Mouse (Mus musculus) CH12.LX (cell line): ENCODE results near the gene Olfml1. TPM values are rescaled to one million over a fixed set of nuclear protein-coding genes. Genes with fewer than 3 reads are reported as not detected.

ENCODE experiments used
- DNase-seq: peaks from one replicate; pipeline ENCODE4 v3.0.0-alpha.2; 2013; ENCODE audit errors: extremely low read depth
- H3K27ac ChIP-seq: 2 replicates; pipeline ENCODE4 v1.5.1; 2012; ENCODE audit warnings: low read depth, mild to moderate bottlenecking, control low read depth, moderate library complexity; ENCODE audit not compliant: insufficient read depth
- H3K27me3 ChIP-seq: replicated peaks from 2 replicates; pipeline ENCODE3; 2012; ENCODE audit warnings: inconsistent platforms
- H3K36me3 ChIP-seq, 2 experiments: replicated peaks in 1 of 2; 2 replicates each; pipeline versions ENCODE3 to v1.6.1; 2012; ENCODE audit warnings: inconsistent platforms in 1 of 2, low read length in 1 of 2, mild to moderate bottlenecking in 1 of 2, mixed read lengths in 1 of 2, moderate library complexity in 1 of 2; ENCODE audit not compliant: control insufficient read depth in 1 of 2, insufficient read depth in 1 of 2
- H3K4me1 ChIP-seq, 2 experiments: 2 replicates each; pipeline ENCODE4 v1.6.1; 2012; ENCODE audit warnings: inconsistent platforms in 1 of 2, moderate library complexity in 1 of 2; ENCODE audit not compliant: insufficient read depth in 2 of 2, control insufficient read depth in 1 of 2
- H3K4me2 ChIP-seq: 2 replicates; pipeline ENCODE4 v1.6.1; 2012; ENCODE audit warnings: low read depth, mild to moderate bottlenecking, control low read depth; ENCODE audit not compliant: poor library complexity, insufficient read depth, severe bottlenecking
- H3K4me3 ChIP-seq, 3 experiments: fragments of 150-350 bp in 1 of 3; sonication (generic) in 1 of 3; replicated peaks in 1 of 3; 2 replicates each; pipeline versions ENCODE3 to v1.5.1; 2011 to 2012; ENCODE audit warnings: low read depth in 2 of 3, low read length in 2 of 3, mild to moderate bottlenecking in 2 of 3, moderate library complexity in 2 of 3, control low read depth in 1 of 3, improper control_type of control experiment in 1 of 3, inconsistent platforms in 1 of 3, mixed read lengths in 1 of 3; ENCODE audit not compliant: poor library complexity in 1 of 3
- H3K79me2 ChIP-seq: replicated peaks from 2 replicates; pipeline ENCODE4 v1.6.1; 2012; ENCODE audit warnings: mild to moderate bottlenecking, moderate library complexity; ENCODE audit not compliant: control insufficient read depth, poor library complexity, insufficient read depth, severe bottlenecking; ENCODE audit errors: extremely low read depth
- H3K9ac ChIP-seq: 2 replicates; pipeline ENCODE4 v1.6.1; 2012; ENCODE audit warnings: low read depth, mild to moderate bottlenecking, control low read depth, moderate library complexity; ENCODE audit not compliant: insufficient read depth
- H3K9me3 ChIP-seq: replicated peaks from 2 replicates; pipeline ENCODE3; 2012; ENCODE audit warnings: low read length, inconsistent platforms, mixed read lengths
- BHLHE40 ChIP-seq: IDR thresholded peaks from 2 replicates; pipeline ENCODE4 v1.6.1; 2011; ENCODE audit warnings: mild to moderate bottlenecking, low read depth, low read length, improper control_type of control experiment
- CHD1 ChIP-seq: IDR thresholded peaks from 2 replicates; pipeline ENCODE4 v1.6.1; 2012; ENCODE audit warnings: low read depth, low read length, improper control_type of control experiment, inconsistent platforms
- CHD2 ChIP-seq: IDR thresholded peaks from 2 replicates; pipeline ENCODE4 v1.6.1; 2011; ENCODE audit warnings: low read length, improper control_type of control experiment
- E2F4 ChIP-seq: IDR thresholded peaks from 2 replicates; pipeline ENCODE4 v1.6.1; 2011; ENCODE audit warnings: low read depth, low read length, improper control_type of control experiment; ENCODE audit not compliant: insufficient replicate concordance
- EP300 ChIP-seq: IDR thresholded peaks from 2 replicates; pipeline ENCODE4 v1.6.1; 2011; ENCODE audit warnings: low read length, improper control_type of control experiment
- ETS1 ChIP-seq: conservative IDR thresholded peaks from 2 replicates; pipeline ENCODE4 v1.6.1; 2012; ENCODE audit warnings: low read depth, mild to moderate bottlenecking, inconsistent platforms, low read length, improper control_type of control experiment, moderate library complexity
- GABPA ChIP-seq: IDR thresholded peaks from 2 replicates; pipeline ENCODE4 v1.6.1; 2012; ENCODE audit warnings: low read depth, low read length, improper control_type of control experiment, inconsistent platforms; ENCODE audit not compliant: insufficient replicate concordance
- HCFC1 ChIP-seq: IDR thresholded peaks from 2 replicates; pipeline ENCODE4 v1.6.1; 2012; ENCODE audit warnings: low read depth, mild to moderate bottlenecking, inconsistent platforms, low read length, improper control_type of control experiment
- IRF4 ChIP-seq: IDR thresholded peaks from 2 replicates; pipeline ENCODE4 v1.6.1; 2014; ENCODE audit warnings: low read depth, mild to moderate bottlenecking, inconsistent platforms, low read length, improper control_type of control experiment
- JUN ChIP-seq: IDR thresholded peaks from 2 replicates; pipeline ENCODE4 v1.6.1; 2011; ENCODE audit warnings: low read depth, mild to moderate bottlenecking, low read length, improper control_type of control experiment, moderate library complexity; ENCODE audit not compliant: insufficient read depth
- JUND ChIP-seq: conservative IDR thresholded peaks from 2 replicates; pipeline ENCODE4 v1.6.1; 2011; ENCODE audit warnings: low read depth, low read length, improper control_type of control experiment
- KAT2A ChIP-seq: IDR thresholded peaks from 2 replicates; pipeline ENCODE4 v1.6.1; 2012; ENCODE audit warnings: low read length, improper control_type of control experiment, inconsistent platforms; ENCODE audit not compliant: insufficient replicate concordance
- MAFK ChIP-seq: IDR thresholded peaks from 2 replicates; pipeline ENCODE4 v1.6.1; 2011; ENCODE audit warnings: low read length, improper control_type of control experiment; ENCODE audit not compliant: insufficient replicate concordance
- MAX ChIP-seq: IDR thresholded peaks from 2 replicates; pipeline ENCODE4 v1.6.1; 2011; ENCODE audit warnings: low read length, improper control_type of control experiment
- MAZ ChIP-seq: IDR thresholded peaks from 2 replicates; pipeline ENCODE4 v1.6.1; 2012; ENCODE audit warnings: low read depth, mild to moderate bottlenecking, inconsistent platforms, low read length, improper control_type of control experiment, moderate library complexity
- MEF2A ChIP-seq: IDR thresholded peaks from 2 replicates; pipeline ENCODE4 v1.6.1; 2014; ENCODE audit warnings: low read depth, mild to moderate bottlenecking, inconsistent platforms, low read length, improper control_type of control experiment, borderline replicate concordance
- MXI1 ChIP-seq: IDR thresholded peaks from 2 replicates; pipeline ENCODE4 v1.6.1; 2011; ENCODE audit warnings: mild to moderate bottlenecking, low read depth, low read length, improper control_type of control experiment
- MYC ChIP-seq: IDR thresholded peaks from 2 replicates; pipeline ENCODE4 v1.6.1; 2011; ENCODE audit warnings: low read depth, mild to moderate bottlenecking, improper control_type of control experiment, low read length
- NELFE ChIP-seq: IDR thresholded peaks from 2 replicates; pipeline ENCODE4 v1.6.1; 2011; ENCODE audit warnings: low read depth, low read length, improper control_type of control experiment
- NRF1 ChIP-seq: IDR thresholded peaks from 2 replicates; pipeline ENCODE4 v1.6.1; 2014; ENCODE audit warnings: low read depth, mild to moderate bottlenecking, inconsistent platforms, low read length, improper control_type of control experiment, moderate library complexity
- RAD21 ChIP-seq: IDR thresholded peaks from 2 replicates; pipeline ENCODE4 v1.6.1; 2011; ENCODE audit warnings: low read depth, mild to moderate bottlenecking, low read length, improper control_type of control experiment, moderate library complexity
- RCOR1 ChIP-seq: conservative IDR thresholded peaks from 2 replicates; pipeline ENCODE4 v1.6.1; 2012; ENCODE audit warnings: low read depth, mild to moderate bottlenecking, inconsistent platforms, low read length, improper control_type of control experiment
- SIN3A ChIP-seq: IDR thresholded peaks from 2 replicates; pipeline ENCODE4 v1.6.1; 2012; ENCODE audit warnings: low read length, improper control_type of control experiment, inconsistent platforms
- SMC3 ChIP-seq: IDR thresholded peaks from 2 replicates; pipeline ENCODE4 v1.6.1; 2011; ENCODE audit warnings: low read depth, low read length, improper control_type of control experiment
- TBP ChIP-seq: conservative IDR thresholded peaks from 2 replicates; pipeline ENCODE4 v1.6.1; 2011; ENCODE audit warnings: low read depth, low read length, improper control_type of control experiment
- TCF12 ChIP-seq: IDR thresholded peaks from 2 replicates; pipeline ENCODE4 v1.6.1; 2014; ENCODE audit warnings: low read depth, mild to moderate bottlenecking, inconsistent platforms, low read length, improper control_type of control experiment
- UBTF ChIP-seq: IDR thresholded peaks from 2 replicates; pipeline ENCODE4 v1.6.1; 2012; ENCODE audit warnings: low read depth, mild to moderate bottlenecking, inconsistent platforms, low read length, improper control_type of control experiment, moderate library complexity
- ZC3H11A ChIP-seq: IDR thresholded peaks from 2 replicates; pipeline ENCODE4 v1.6.1; 2012; ENCODE audit warnings: low read depth, mild to moderate bottlenecking, inconsistent platforms, low read length, improper control_type of control experiment
- ZKSCAN1 ChIP-seq: IDR thresholded peaks from 2 replicates; pipeline ENCODE4 v1.6.1; 2012; ENCODE audit warnings: low read depth, inconsistent platforms, low read length, improper control_type of control experiment, borderline replicate concordance
- ZNF384 ChIP-seq: IDR thresholded peaks from 2 replicates; pipeline ENCODE4 v1.6.1; 2012; ENCODE audit warnings: low read depth, low read length, improper control_type of control experiment, inconsistent platforms
- dilution Hi-C: fragments of 300-500 bp; cut with MboI; formaldehyde crosslinking; loops from 2 replicates; pipeline ENCODE4 v1.14.3; 2020; ENCODE audit warnings: low sequenced_read_pairs; ENCODE audit not compliant: extremely low pct_unique_long_range_greater_than_20kb, extremely low pct_ligation_motif_present
- in situ Hi-C: fragments of 300-500 bp; cut with MboI; formaldehyde crosslinking; loops from 3 replicates; pipeline ENCODE4 v1.14.3; 2019; ENCODE audit warnings: low sequenced_read_pairs, low pct_ligation_motif_present, low pct_unique_long_range_greater_than_20kb, mixed read lengths
- polyA plus RNA-seq: library from polyadenylated mRNA; unstranded; fragments of >175 nt; gene quantifications from 2 replicates; pipeline ENCODE4 v1.2.1, GENCODE M21; 2012; ENCODE audit warnings: low read depth; ENCODE audit not compliant: insufficient read length
- total RNA-seq, 2 experiments: library from RNA; depleted of rRNA; stranded (reverse); fragments of 300-350 nt in 1 of 2; fragments of >200 nt in 1 of 2; gene quantifications; 2 replicates each; pipeline ENCODE4 v1.2.3; 2012 to 2014

Olfml1 gene
- total and polyA plus RNA-seq, 3 experiments = not detected

- H3K9ac ChIP-seq = peak overlapping the region; percentile 25; the same call in 1 of the 2 replicates
- 0 out of 2 replicates have a peak overlapping the region, but pooled peaks have one; percentile 25 for H3K4me2 ChIP-seq
- H3K27me3 ChIP-seq = no peaks in the 10 kb centered on the region
- peaks cover 3% of the 10 kb centered on the region for H3K9me3 ChIP-seq
- no peak overlapping the region for H3K4me3 ChIP-seq
- H3K79me2 ChIP-seq = peaks cover 52% of the 10 kb centered on the region
- H3K36me3 ChIP-seq = peaks cover 9 to 65% of the 10 kb centered on the region in 2 experiments
- H3K27ac ChIP-seq = peak overlapping the region; percentile 85
- dilution Hi-C loops = no loop called here
- TF ChIP-seq NELFE = no peak
- TF ChIP-seq SMC3 = peak; percentile 5; the same call in 1 of the 2 replicates
- peak; percentile 88 for TF ChIP-seq IRF4
- TF ChIP-seq RCOR1 = peak; percentile 56; the same call in 1 of the 2 replicates
- TF ChIP-seq MYC = peak; percentile 86
- no peak for TF ChIP-seq ZC3H11A
- TF ChIP-seq SIN3A = peak; percentile 82
- no peak for TF ChIP-seq GABPA
- no peak; the same call in 1 of the 2 replicates for TF ChIP-seq RAD21
- peak; percentile 55; the same call in 1 of the 2 replicates for TF ChIP-seq CHD2
- TF ChIP-seq E2F4 = no peak
- TF ChIP-seq ZKSCAN1 = no peak
- TF ChIP-seq UBTF = no peak
- TF ChIP-seq JUND = peak; percentile 54
- TF ChIP-seq EP300 = peak; percentile 91
- TF ChIP-seq MAX = peak; percentile 40
- peak; percentile 73 for TF ChIP-seq BHLHE40
- no peak for TF ChIP-seq HCFC1
- TF ChIP-seq KAT2A = no peak
- peak; percentile 81; the same call in 1 of the 2 replicates for TF ChIP-seq MXI1
- TF ChIP-seq MAZ = peak; percentile 75
- 0 out of 2 replicates have a peak, but pooled peaks have one; percentile 23 for TF ChIP-seq MAFK
- no peak for TF ChIP-seq NRF1
- TF ChIP-seq ZNF384 = 0 out of 2 replicates have a peak, but pooled peaks have one; percentile 10
- TF ChIP-seq TCF12 = peak; percentile 75
- TF ChIP-seq TBP = no peak
- TF ChIP-seq CHD1 = no peak
- peak; percentile 76 for TF ChIP-seq ETS1
- peak; percentile 63; the same call in 1 of the 2 replicates for TF ChIP-seq JUN
- TF ChIP-seq MEF2A = peak; percentile 82; the same call in 1 of the 2 replicates
- peaks cover 31 to 79% of the 10 kb centered on the region in 2 experiments for H3K4me1 ChIP-seq
- peak; percentile 60 for DNase-seq
- in situ Hi-C loops = no loop called here
These were observed 61.1 kb downstream of the Olfml1 start for GRCm38 (mm10) chr7:107628383-107628782.
